ENCODE assay signal across 9 mouse cellular contexts in genomic region chr17:31121975-31122374, GRCm38 (mm10). TPM values are rescaled to one million over a fixed set of nuclear protein-coding genes. Genes with fewer than 3 reads are reported as not detected.
A peak's percentile ranks its signal among the peaks of the same experiment; 100 is the strongest.
DNase-seq lines count a peak whose midpoint lies in the region; ATAC-seq and TF ChIP-seq lines count a peak whose summit lies in the region.
"Had no signal": no experiment of that assay in that cellular context is flagged by ENCODE, and none has a peak within 500 bp of the region (broad histone marks: within the 10 kb centered on the region; RNA-seq: fewer than 3 reads in every experiment).

No protein-coding gene starts in this region.

- no peak for TF ChIP-seq EP300 in heart, adult 2 months (IDR thresholded peaks at IDR 0.05; ENCODE audit: insufficient read depth, low read depth, low read length)

- no peak overlapping the region for H3K27ac ChIP-seq in heart, adult 2 months
- H3K27ac ChIP-seq in cerebellum, adult 2 months (ENCODE audit: insufficient read depth, low read length), result no peak overlapping the region

- no peak overlapping the region for H3K4me3 ChIP-seq in heart, adult 2 months
- H3K4me3 ChIP-seq in cerebellum, adult 2 months (replicated peaks; ENCODE audit: insufficient read depth, low read depth, low read length), result no peak overlapping the region

- no peaks in the 10 kb centered on the region for H3K36me3 ChIP-seq in heart, adult 2 months (ENCODE audit: control insufficient read depth, insufficient read depth, low read length)

- intact Hi-C loops in heart, adult 2 months (cut with DNase I), result no loop called here

- WGBS in heart, adult 2 months, result 12% methylated on average over 8 of the region's 8 CpGs
- 7% methylated on average over 8 of the region's 8 CpGs for WGBS in cerebellum, adult 2 months

- no peak overlapping the region for H3K9ac ChIP-seq in heart, adult 2 months (ENCODE audit: low read depth, low read length)

- peak in 1 of 2 experiments; percentile 33 for DNase-seq in heart, adult 2 months
- DNase-seq in heart, adult 9 months (ENCODE audit: low spot score in 2 of 2), result no peak
- peak; percentile 20 for DNase-seq in ovary, postnatal 36 days (ENCODE audit: low spot score)
- no peak for DNase-seq in ovary, adult 18-20 months (ENCODE audit: low spot score)
- peak; percentile 61 to 76 for DNase-seq in cerebellum, adult 2 months
- peak; percentile 83 for DNase-seq in testis, postnatal 10 days (ENCODE audit: low spot score)

- peak; percentile 44; the same call in 1 of the 2 replicates for ATAC-seq in granulocyte monocyte progenitor cell, adult 5-6 weeks (replicated peaks; ENCODE audit: poor library complexity, severe bottlenecking)
- 0 out of 2 replicates have a peak, but pooled peaks have one; percentile 60 for ATAC-seq in megakaryocyte progenitor cell, adult 5-6 weeks (replicated peaks; ENCODE audit: poor library complexity)

- no peaks in the 10 kb centered on the region for H3K79me2 ChIP-seq in heart, adult 2 months (replicated peaks; ENCODE audit: control insufficient read depth, insufficient read depth, low read length)

- TF ChIP-seq CTCF in heart, adult 2 months (IDR thresholded peaks at IDR 0.05), result peak; percentile 80
- TF ChIP-seq CTCF in cerebellum, adult 2 months (IDR thresholded peaks at IDR 0.05; ENCODE audit: borderline replicate concordance, insufficient read depth, low read depth, low read length), result peak; percentile 92

- TF ChIP-seq POLR2A in heart, adult 2 months (IDR thresholded peaks at IDR 0.05; ENCODE audit: insufficient read depth, low read depth, low read length), result no peak
- no peak for TF ChIP-seq POLR2A in cerebellum, adult 2 months (IDR thresholded peaks at IDR 0.05; ENCODE audit: borderline replicate concordance, insufficient read depth, low read length)

- H3K27me3 ChIP-seq in heart, adult 2 months (ENCODE audit: control insufficient read depth, insufficient read depth, low read length), result no peaks in the 10 kb centered on the region
- no peaks in the 10 kb centered on the region for H3K27me3 ChIP-seq in cerebellum, adult 2 months (ENCODE audit: control insufficient read depth, insufficient read depth, low read length)

- no peaks in the 10 kb centered on the region for H3K4me1 ChIP-seq in heart, adult 2 months (ENCODE audit: control insufficient read depth, insufficient read depth, low read length)
- peaks cover 36% of the 10 kb centered on the region for H3K4me1 ChIP-seq in cerebellum, adult 2 months (ENCODE audit: control insufficient read depth, insufficient read depth, low read length)

RNA-seq across cellular contexts. Expression of gene Tff3, which starts 7.5 kb away (rescaled TPM):
- total RNA-seq in heart, adult 2 months (2021), result not detected
- 0.39 TPM in 1 of 2 replicates, not detected in the other for polyA plus RNA-seq in heart, adult 2 months (2012; rRNA removed)
- polyA plus RNA-seq in cerebellum, adult 2 months (2012; rRNA removed), result 0.77 and 1.2 TPM in 2 replicates
- total RNA-seq in granulocyte monocyte progenitor cell, adult 5-6 weeks (2014; fragmentation: Nextera tagmentation), result not detected in 2 replicates
- not detected in 2 replicates for total RNA-seq in granulocyte monocyte progenitor cell, adult 5-6 weeks (2017)
- total RNA-seq in megakaryocyte progenitor cell, adult 5-6 weeks (2015), result not detected in 2 replicates
- not detected in 2 replicates for total RNA-seq in megakaryocyte progenitor cell, adult 5-6 weeks (2017)
- total RNA-seq: layer of hippocampus, adult 8-10 months had no signal

RNA-seq across cellular contexts. Expression of gene Tff2, which starts 22.1 kb away (rescaled TPM):
- total RNA-seq in heart, adult 2 months (2021), result not detected
- polyA plus RNA-seq in heart, adult 2 months (2012; rRNA removed), result 2.4 TPM in 1 of 2 replicates, not detected in the other
- polyA plus RNA-seq in cerebellum, adult 2 months (2012; rRNA removed), result not detected in 2 replicates
- total RNA-seq in granulocyte monocyte progenitor cell, adult 5-6 weeks (2014; fragmentation: Nextera tagmentation), result not detected in 2 replicates
- total RNA-seq in granulocyte monocyte progenitor cell, adult 5-6 weeks (2017), result not detected in 2 replicates
- total RNA-seq in megakaryocyte progenitor cell, adult 5-6 weeks (2015), result not detected in 2 replicates
- total RNA-seq in megakaryocyte progenitor cell, adult 5-6 weeks (2017), result not detected in 2 replicates
- total RNA-seq: layer of hippocampus, adult 8-10 months had no signal

RNA-seq across cellular contexts. Expression of gene Tff1, which starts 43.1 kb away (rescaled TPM):
- total RNA-seq in heart, adult 2 months (2021), result not detected
- not detected in 2 replicates for polyA plus RNA-seq in heart, adult 2 months (2012; rRNA removed)
- polyA plus RNA-seq in cerebellum, adult 2 months (2012; rRNA removed), result not detected in 2 replicates
- not detected in 2 replicates for total RNA-seq in granulocyte monocyte progenitor cell, adult 5-6 weeks (2014; fragmentation: Nextera tagmentation)
- total RNA-seq in granulocyte monocyte progenitor cell, adult 5-6 weeks (2017), result not detected in 2 replicates
- not detected in 2 replicates for total RNA-seq in megakaryocyte progenitor cell, adult 5-6 weeks (2015)
- not detected in 2 replicates for total RNA-seq in megakaryocyte progenitor cell, adult 5-6 weeks (2017)
- total RNA-seq: layer of hippocampus, adult 8-10 months had no signal

Comparison
In these comparisons a context has a peak if more than half of its experiments do, and no peak if none do; other contexts are left out.
1. DNase-seq: peak in ovary, postnatal 36 days (single experiment), cerebellum, adult 2 months (2 of 2) and testis, postnatal 10 days (single experiment); none in heart, adult 9 months (0 of 2) and ovary, adult 18-20 months (single experiment).